Mouse (Mus musculus) ES-Bruce4 (cell line): ENCODE results near the gene Arhgef17. TPM values are rescaled to one million over a fixed set of nuclear protein-coding genes. Genes with fewer than 3 reads are reported as not detected.

ENCODE experiments used
- H3K27ac ChIP-seq: 2 replicates; pipeline ENCODE4 v1.5.1; 2012; ENCODE audit warnings: low read length, inconsistent platforms; ENCODE audit not compliant: insufficient read depth
- H3K27me3 ChIP-seq: 2 replicates; pipeline ENCODE4 v1.6.1; 2012; ENCODE audit warnings: mild to moderate bottlenecking, low read length, inconsistent platforms; ENCODE audit not compliant: control insufficient read depth, poor library complexity, insufficient read depth, severe bottlenecking
- H3K36me3 ChIP-seq: 2 replicates; pipeline ENCODE4 v1.6.1; 2012; ENCODE audit warnings: inconsistent platforms, mild to moderate bottlenecking, low read length, moderate library complexity; ENCODE audit not compliant: control insufficient read depth, poor library complexity, insufficient read depth, severe bottlenecking
- H3K4me1 ChIP-seq: one replicate; pipeline ENCODE4 v1.8.1; 2011; ENCODE audit warnings: low read length; ENCODE audit not compliant: control insufficient read depth, insufficient read depth
- H3K4me3 ChIP-seq: 2 replicates; pipeline ENCODE4 v1.5.1; 2011; ENCODE audit warnings: low read depth, mild to moderate bottlenecking, low read length
- H3K9ac ChIP-seq: 2 replicates; pipeline ENCODE4 v1.6.1; 2012; ENCODE audit warnings: low read depth, mild to moderate bottlenecking, inconsistent platforms; ENCODE audit not compliant: poor library complexity, severe bottlenecking
- H3K9me3 ChIP-seq: replicated peaks from 2 replicates; pipeline ENCODE4 v1.6.1; 2012; ENCODE audit warnings: mild to moderate bottlenecking, low read length, inconsistent platforms; ENCODE audit not compliant: control insufficient read depth, poor library complexity, insufficient read depth, severe bottlenecking
- CTCF ChIP-seq: IDR thresholded peaks from one replicate; pipeline ENCODE4 v1.8.1; 2011; ENCODE audit warnings: low read depth, low read length
- EP300 ChIP-seq: IDR thresholded peaks from 2 replicates; pipeline ENCODE4 v1.6.1; 2011; ENCODE audit warnings: low read depth, low read length; ENCODE audit not compliant: insufficient read depth
- POLR2A ChIP-seq: IDR thresholded peaks from one replicate; pipeline ENCODE4 v1.8.1; 2011; ENCODE audit warnings: low read length; ENCODE audit not compliant: insufficient read depth
- polyA plus RNA-seq: library from polyadenylated mRNA; stranded (reverse); fragments of >200 nt; gene quantifications from 2 replicates; pipeline ENCODE4 v1.2.4, GENCODE M21; 2011; ENCODE audit warnings: low read depth; ENCODE audit not compliant: missing spikeins, insufficient read depth, insufficient read length

Arhgef17 gene
- polyA plus RNA-seq, 1 experiment, result 21.0 TPM

DNA sequence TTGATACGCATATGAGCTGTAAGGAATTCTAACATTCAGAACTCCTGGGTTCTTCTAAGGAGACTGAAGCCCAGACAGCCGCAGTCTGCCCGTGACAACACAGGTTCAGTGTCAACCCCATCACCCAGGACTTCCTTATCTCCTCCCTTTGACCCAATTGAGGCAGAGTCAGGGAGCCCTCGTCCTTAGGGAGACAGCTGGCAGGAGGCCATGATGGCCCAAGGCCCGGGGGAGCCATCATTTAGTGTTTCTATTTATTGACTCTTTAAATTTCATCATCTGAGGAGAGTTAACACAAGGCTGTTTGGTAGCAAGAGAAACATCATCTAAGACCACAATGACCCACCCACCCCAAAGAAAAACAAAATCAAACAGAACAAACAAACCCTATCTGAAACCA lies 60.0 kb downstream of the Arhgef17 start:
- Histone ChIP-seq H3K9ac (no peak overlapping the region), H3K27ac (no peak overlapping the region), H3K36me3 (no peaks in the 10 kb centered on the region), H3K4me1 (no peaks in the 10 kb centered on the region), H3K27me3 (no peaks in the 10 kb centered on the region), H3K9me3 (no peaks in the 10 kb centered on the region), H3K4me3 (no peak overlapping the region)
- TF ChIP-seq EP300 (no peak), POLR2A (no peak), CTCF (no peak)

DNA sequence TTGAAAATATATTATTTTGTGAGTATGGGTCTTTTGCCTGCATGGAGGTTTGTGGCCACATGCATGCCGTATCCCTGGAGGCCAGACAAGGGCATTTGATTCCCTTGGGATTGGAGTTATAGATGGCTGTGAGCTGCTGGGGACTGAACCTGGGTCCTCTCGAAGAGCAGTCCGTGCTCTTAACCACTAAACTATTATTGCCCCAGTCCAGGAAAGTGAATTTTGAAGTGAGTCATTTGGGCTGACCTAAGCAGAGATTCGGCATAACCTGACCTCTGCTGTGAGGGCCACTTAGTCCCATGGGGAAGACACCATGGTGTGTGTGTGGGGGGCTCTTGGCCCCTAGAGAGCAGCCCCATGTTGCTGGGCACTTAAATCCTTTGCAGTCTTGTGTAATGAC lies 60.6 kb downstream of the Arhgef17 start:
- Histone ChIP-seq H3K9me3 (no peaks in the 10 kb centered on the region), H3K4me3 (no peak overlapping the region), H3K9ac (no peak overlapping the region), H3K4me1 (no peaks in the 10 kb centered on the region), H3K27me3 (no peaks in the 10 kb centered on the region), H3K36me3 (no peaks in the 10 kb centered on the region), H3K27ac (no peak overlapping the region)
- no peak for TF ChIP-seq EP300
- TF ChIP-seq CTCF, result no peak
- no peak for TF ChIP-seq POLR2A

DNA sequence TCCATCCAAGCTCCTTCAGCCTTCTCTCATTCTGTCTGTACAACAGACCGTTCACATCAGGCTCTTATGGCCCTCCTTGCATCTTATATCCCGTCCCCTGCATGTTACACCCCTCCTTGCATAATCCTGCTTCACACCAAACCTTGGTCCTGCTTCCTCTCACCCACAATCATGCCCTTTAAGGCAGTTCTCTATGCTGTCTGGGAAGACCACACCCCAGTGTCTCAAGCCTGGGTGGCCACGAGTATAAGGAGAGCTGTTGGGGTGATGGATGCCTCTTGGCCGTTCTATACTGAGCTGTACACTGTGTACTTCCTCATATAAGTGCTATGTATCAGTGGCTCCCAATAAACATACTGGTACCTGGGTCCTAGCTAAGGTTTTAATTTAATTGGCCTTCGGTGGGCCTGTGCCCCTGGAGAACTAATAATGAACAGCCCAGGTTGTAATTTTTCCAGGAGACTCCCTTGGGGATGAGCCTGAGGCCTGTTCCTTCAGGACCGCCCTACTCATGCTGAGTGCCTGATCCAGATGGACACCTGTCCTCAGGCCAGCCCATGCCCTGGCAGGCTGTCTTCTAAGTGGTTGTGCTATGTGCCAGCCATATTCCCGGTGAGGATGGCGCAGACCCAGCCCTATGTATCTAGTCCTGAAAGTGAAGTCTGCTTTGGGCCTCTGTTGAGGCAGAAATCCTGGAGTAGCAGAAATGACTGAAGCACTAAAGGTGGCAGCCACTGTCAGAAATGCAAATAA lies 61.9 kb downstream of the Arhgef17 start:
- Histone ChIP-seq H3K36me3 (no peaks in the 10 kb centered on the region), H3K9ac (no peak overlapping the region), H3K9me3 (no peaks in the 10 kb centered on the region), H3K27me3 (no peaks in the 10 kb centered on the region), H3K4me1 (no peaks in the 10 kb centered on the region), H3K27ac (no peak overlapping the region), H3K4me3 (no peak overlapping the region)
- TF ChIP-seq POLR2A, result no peak
- TF ChIP-seq CTCF, result no peak
- no peak for TF ChIP-seq EP300

DNA sequence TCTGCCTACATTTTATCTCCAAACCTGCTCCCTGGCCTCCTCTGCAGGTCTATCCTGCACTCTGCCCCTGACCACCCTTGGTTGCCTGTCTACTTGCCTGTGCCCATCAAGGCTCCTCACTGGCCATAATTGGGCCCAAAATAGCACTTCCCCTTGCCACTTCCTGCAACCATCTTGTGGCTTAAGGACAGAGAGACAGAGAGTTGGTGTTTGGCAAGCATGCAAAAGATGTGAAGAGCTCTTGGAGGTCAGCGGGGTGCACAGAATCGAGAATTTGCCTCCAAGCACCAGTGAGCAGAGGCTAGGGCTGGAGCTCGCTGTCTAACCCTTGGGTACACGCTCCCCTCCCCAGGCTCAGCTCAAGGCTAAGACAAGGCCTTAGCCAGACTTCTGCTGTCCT lies 63.4 kb downstream of the Arhgef17 start:
- Histone ChIP-seq H3K4me1 (no peaks in the 10 kb centered on the region), H3K27ac (no peak overlapping the region), H3K9me3 (no peaks in the 10 kb centered on the region), H3K27me3 (no peaks in the 10 kb centered on the region), H3K9ac (no peak overlapping the region), H3K36me3 (no peaks in the 10 kb centered on the region), H3K4me3 (no peak overlapping the region)
- TF ChIP-seq EP300, result no peak
- no peak for TF ChIP-seq CTCF
- TF ChIP-seq POLR2A, result no peak

DNA sequence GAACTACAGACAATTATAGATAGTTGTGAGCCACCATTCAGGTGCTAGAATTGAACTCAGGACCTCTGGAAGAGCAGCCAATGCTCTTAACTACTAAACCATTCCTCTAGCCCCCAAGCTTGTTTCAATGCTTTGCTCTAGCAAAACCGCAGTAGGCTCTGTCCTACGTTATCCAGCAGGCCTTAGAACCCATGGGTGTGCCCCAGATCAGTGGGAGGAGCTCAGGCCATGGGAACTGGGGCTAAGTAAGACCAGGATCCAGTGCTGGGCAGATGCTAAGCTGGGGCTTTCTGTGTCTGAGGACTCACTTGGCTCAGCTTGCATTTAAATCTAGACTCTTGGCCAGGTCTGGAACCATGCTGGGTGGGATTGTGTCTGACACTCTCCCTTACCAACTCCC lies 64.3 kb downstream of the Arhgef17 start:
- Histone ChIP-seq H3K4me3 (no peak overlapping the region), H3K36me3 (no peaks in the 10 kb centered on the region), H3K9ac (no peak overlapping the region), H3K9me3 (no peaks in the 10 kb centered on the region), H3K27ac (no peak overlapping the region), H3K27me3 (no peaks in the 10 kb centered on the region), H3K4me1 (no peaks in the 10 kb centered on the region)
- TF ChIP-seq CTCF (no peak), POLR2A (no peak), EP300 (no peak)

DNA sequence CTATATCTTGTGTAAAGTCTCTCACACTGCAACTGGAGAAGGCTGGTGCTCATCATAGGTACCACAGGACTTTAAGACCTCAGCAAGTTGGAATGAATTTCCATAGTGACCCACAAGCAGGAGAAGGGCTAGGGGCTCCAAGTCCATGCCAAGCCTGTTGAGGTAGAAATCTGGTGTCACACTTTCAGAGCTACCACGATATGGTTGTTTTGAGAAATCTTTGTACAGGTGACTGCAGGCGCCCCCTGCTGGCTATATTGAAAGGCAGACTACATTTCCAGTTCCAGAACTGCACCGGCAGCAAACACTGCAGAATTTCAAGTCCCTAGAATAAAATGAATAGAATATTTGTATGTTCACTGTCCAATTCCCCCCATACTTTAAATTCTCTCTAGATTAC lies 65.2 kb downstream of the Arhgef17 start:
- Histone ChIP-seq H3K4me3 (no peak overlapping the region), H3K36me3 (no peaks in the 10 kb centered on the region), H3K4me1 (no peaks in the 10 kb centered on the region), H3K9ac (no peak overlapping the region), H3K27me3 (no peaks in the 10 kb centered on the region), H3K9me3 (no peaks in the 10 kb centered on the region), H3K27ac (no peak overlapping the region)
- TF ChIP-seq POLR2A (no peak), EP300 (no peak), CTCF (peak; percentile 55)
